Mouse (Mus musculus) hindbrain, embryonic 14.5 days (tissue): ENCODE results near the gene Zfp111. TPM values are rescaled to one million over a fixed set of nuclear protein-coding genes. Genes with fewer than 3 reads are reported as not detected.

Experiments used
- ATAC-seq: fragments of 200-750 bp; cut with Nextera tagmentation; 2 replicates; pipeline ENCODE4 v1.8.0; 2017; ENCODE audit warnings: moderate number of reproducible peaks, mild to moderate bottlenecking, moderate TSS enrichment, moderate library complexity; ENCODE audit not compliant: low FRiP score
- DNase-seq: peaks from one replicate; pipeline ENCODE4 v3.0.0-alpha.2; 2015; ENCODE audit warnings: low spot score
- H3K27ac ChIP-seq: fragments of 300-500 bp; sonication (generic); 2 replicates; pipeline ENCODE4 v1.5.1; 2014; ENCODE audit warnings: mild to moderate bottlenecking, moderate library complexity
- H3K27me3 ChIP-seq: fragments of 300-500 bp; sonication (generic); 2 replicates; pipeline ENCODE4 v1.6.1; 2014; ENCODE audit warnings: mild to moderate bottlenecking, low read length, mixed read lengths; ENCODE audit not compliant: control insufficient read depth, insufficient read depth
- H3K36me3 ChIP-seq: fragments of 300-500 bp; sonication (generic); replicated peaks from 2 replicates; pipeline ENCODE4 v1.6.1; 2014; ENCODE audit not compliant: control insufficient read depth, insufficient read depth
- H3K4me1 ChIP-seq: fragments of 300-500 bp; sonication (generic); replicated peaks from 2 replicates; pipeline ENCODE4 v1.6.1; 2014; ENCODE audit warnings: antibody characterized with exemption, low read length, mixed read lengths; ENCODE audit not compliant: control insufficient read depth, insufficient read depth
- H3K4me2 ChIP-seq: fragments of 300-500 bp; sonication (generic); replicated peaks from 2 replicates; pipeline ENCODE4 v1.6.1; 2014; ENCODE audit warnings: mild to moderate bottlenecking, moderate library complexity
- H3K4me3 ChIP-seq: fragments of 300-500 bp; sonication (generic); replicated peaks from 2 replicates; pipeline ENCODE4 v1.5.1; 2014; ENCODE audit warnings: mild to moderate bottlenecking, low read length
- H3K9ac ChIP-seq: fragments of 300-500 bp; sonication (generic); 2 replicates; pipeline ENCODE4 v1.6.1; 2014
- H3K9me3 ChIP-seq: fragments of 300-500 bp; sonication (generic); 2 replicates; pipeline ENCODE4 v1.6.1; 2016; ENCODE audit warnings: low read length; ENCODE audit not compliant: control insufficient read depth
- WGBS: fragments of 180-500 bp; shearing (Covaris S2); extraction: QIAGEN DNeasy Blood & Tissue Kit; methylation state at CpG from one replicate; pipeline ENCODE4 v1.1.7; 2014; 5-methylcytosine and 5-hydroxymethylcytosine counted together
- polyA plus RNA-seq: library from polyadenylated mRNA; unstranded; fragments of >200 nt; fragmentation: Nextera tagmentation; extraction: Ambion mirVana; gene quantifications from 2 replicates; pipeline ENCODE4 v1.2.1, GENCODE M21; 2014

The Zfp111 gene
- 4.0 and 5.5 TPM in 2 replicates for polyA plus RNA-seq

- H3K27ac ChIP-seq, result no peak within 1 kb of the TSS
- H3K9me3 ChIP-seq, result 0 out of 2 replicates have a peak, but pooled peaks cover 1% of the 10 kb centered on the region
- no peak within 1 kb of the TSS for H3K9ac ChIP-seq
- no peak within 1 kb of the TSS for H3K4me2 ChIP-seq
- no peak within 1 kb of the TSS for H3K4me3 ChIP-seq
- DNase-seq (no peak), ATAC-seq (no peak)
- H3K27me3 ChIP-seq, result no peaks in the 10 kb centered on the region
- H3K4me1 ChIP-seq, result 0 out of 2 replicates have a peak, but pooled peaks cover 3% of the 10 kb centered on the region
- WGBS, result 83% methylated on average over 5 of the region's 5 CpGs
- no peaks in the 10 kb centered on the region for H3K36me3 ChIP-seq
Observed at GRCm38 (mm10) chr7:24211343-24211742, at the start of gene Zfp111. Zfp111 (minus strand) TSS chr7:24211443.

- DNase-seq (no peak), ATAC-seq (no peak)
- Histone ChIP-seq H3K27me3 (no peaks in the 10 kb centered on the region), H3K4me1 (0 out of 2 replicates have a peak, but pooled peaks cover 5% of the 10 kb centered on the region), H3K36me3 (peaks cover 24% of the 10 kb centered on the region), H3K27ac (no peak overlapping the region), H3K9ac (no peak overlapping the region), H3K9me3 (no peaks in the 10 kb centered on the region), H3K4me2 (no peak overlapping the region), H3K4me3 (no peak overlapping the region)
- 94% methylated on average over 4 of the region's 4 CpGs for WGBS
Observed at GRCm38 (mm10) chr7:24260000-24260312, 48.7 kb upstream of the Zfp111 start.

GRCm38 (mm10) chr7:24259306-24259999 lies 48.2 kb upstream of the Zfp111 start:
- Histone ChIP-seq H3K4me2 (no peak overlapping the region), H3K27ac (no peak overlapping the region), H3K4me1 (0 out of 2 replicates have a peak, but pooled peaks cover 7% of the 10 kb centered on the region), H3K9me3 (no peaks in the 10 kb centered on the region), H3K27me3 (no peaks in the 10 kb centered on the region), H3K9ac (no peak overlapping the region), H3K36me3 (peaks cover 24% of the 10 kb centered on the region), H3K4me3 (no peak overlapping the region)
- ATAC-seq (no peak), DNase-seq (no peak)
- 92% methylated on average over 13 of the region's 13 CpGs for WGBS

- peaks cover 7% of the 10 kb centered on the region; the same call in 1 of the 2 replicates for H3K4me1 ChIP-seq
- H3K4me3 ChIP-seq, result peak within 1 kb of the TSS; percentile 53
- 0 out of 2 replicates have a peak within 1 kb of the TSS, but pooled peaks have one; percentile 43 for H3K27ac ChIP-seq
- H3K9ac ChIP-seq, result peak within 1 kb of the TSS; percentile 68
- peak; percentile 92 for ATAC-seq
- DNase-seq, result peak; percentile 94
- peak within 1 kb of the TSS; percentile 75 for H3K4me2 ChIP-seq
- H3K36me3 ChIP-seq, result peaks cover 3% of the 10 kb centered on the region; the same call in 1 of the 2 replicates
- no peaks in the 10 kb centered on the region for H3K27me3 ChIP-seq
- WGBS, result 20% methylated on average over 21 of the region's 21 CpGs
- no peaks in the 10 kb centered on the region for H3K9me3 ChIP-seq
Observed at GRCm38 (mm10) chr7:24254633-24255474, 43.6 kb upstream of the Zfp111 start, which contains the start of gene Zfp108. Zfp108 (plus strand) TSS chr7:24254794.

- peaks cover 7% of the 10 kb centered on the region; the same call in 1 of the 2 replicates for H3K4me1 ChIP-seq
- H3K27me3 ChIP-seq, result no peaks in the 10 kb centered on the region
- H3K9me3 ChIP-seq, result no peaks in the 10 kb centered on the region
- peak overlapping the region; percentile 75 for H3K4me2 ChIP-seq
- H3K4me3 ChIP-seq, result peak overlapping the region; percentile 53
- no peaks in the 10 kb centered on the region for H3K36me3 ChIP-seq
- peak; percentile 64; the same call in 1 of the 2 replicates for ATAC-seq
- WGBS, result 62% methylated on average over 9 of the region's 9 CpGs
- H3K27ac ChIP-seq, result 0 out of 2 replicates have a peak overlapping the region, but pooled peaks have one; percentile 43
- peak overlapping the region; percentile 68; the same call in 1 of the 2 replicates for H3K9ac ChIP-seq
- DNase-seq, result no peak
Observed at GRCm38 (mm10) chr7:24253779-24254615, 42.8 kb upstream of the Zfp111 start.

GRCm38 (mm10) chr7:24237040-24237791 lies 26.0 kb upstream of the Zfp111 start, which contains the start of gene Zfp109:
Zfp109 (minus strand) TSS chr7:24237560.
- ATAC-seq (peak; percentile 92), DNase-seq (peak; percentile 71)
- Histone ChIP-seq H3K27ac (no peak within 1 kb of the TSS), H3K36me3 (peaks cover 14% of the 10 kb centered on the region; the same call in 1 of the 2 replicates), H3K9me3 (no peaks in the 10 kb centered on the region), H3K4me2 (peak within 1 kb of the TSS; percentile 55), H3K9ac (peak within 1 kb of the TSS; percentile 74), H3K4me1 (peaks cover 6% of the 10 kb centered on the region), H3K27me3 (0 out of 2 replicates have a peak, but pooled peaks cover 5% of the 10 kb centered on the region), H3K4me3 (peak within 1 kb of the TSS; percentile 68)
- 6% methylated on average over 28 of the region's 28 CpGs for WGBS

- no peaks in the 10 kb centered on the region for H3K9me3 ChIP-seq
- no peak for ATAC-seq
- no peak overlapping the region for H3K9ac ChIP-seq
- 0 out of 2 replicates have a peak, but pooled peaks cover 3% of the 10 kb centered on the region for H3K4me1 ChIP-seq
- peaks cover 5% of the 10 kb centered on the region for H3K36me3 ChIP-seq
- WGBS, result 76% methylated on average over 2 of the region's 2 CpGs
- no peak for DNase-seq
- no peaks in the 10 kb centered on the region for H3K27me3 ChIP-seq
- H3K27ac ChIP-seq, result no peak overlapping the region
- H3K4me3 ChIP-seq, result no peak overlapping the region
- H3K4me2 ChIP-seq, result no peak overlapping the region
Observed at GRCm38 (mm10) chr7:24210296-24210695, 947 bp downstream of the Zfp111 start.

GRCm38 (mm10) chr7:24208282-24208886 lies 2.9 kb downstream of the Zfp111 start:
- H3K36me3 ChIP-seq, result peaks cover 21% of the 10 kb centered on the region
- 0 out of 2 replicates have a peak, but pooled peaks cover 3% of the 10 kb centered on the region for H3K4me1 ChIP-seq
- H3K27ac ChIP-seq, result no peak overlapping the region
- no peak overlapping the region for H3K9ac ChIP-seq
- H3K4me3 ChIP-seq, result peak overlapping the region; percentile 57
- H3K9me3 ChIP-seq, result no peaks in the 10 kb centered on the region
- H3K4me2 ChIP-seq, result peak overlapping the region; percentile 65
- DNase-seq (no peak), ATAC-seq (peak; percentile 47; the same call in 1 of the 2 replicates)
- 61% methylated on average over 7 of the region's 7 CpGs for WGBS
- no peaks in the 10 kb centered on the region for H3K27me3 ChIP-seq
